Mouse (Mus musculus): ENCODE measurements at regions not wholly inside any gene's neighbourhood (a gene's known extent, or its start where the extent isn't known, plus 50 kb on each side); places are given as distances from the start of the nearest gene placed in this dataset.

DNA sequence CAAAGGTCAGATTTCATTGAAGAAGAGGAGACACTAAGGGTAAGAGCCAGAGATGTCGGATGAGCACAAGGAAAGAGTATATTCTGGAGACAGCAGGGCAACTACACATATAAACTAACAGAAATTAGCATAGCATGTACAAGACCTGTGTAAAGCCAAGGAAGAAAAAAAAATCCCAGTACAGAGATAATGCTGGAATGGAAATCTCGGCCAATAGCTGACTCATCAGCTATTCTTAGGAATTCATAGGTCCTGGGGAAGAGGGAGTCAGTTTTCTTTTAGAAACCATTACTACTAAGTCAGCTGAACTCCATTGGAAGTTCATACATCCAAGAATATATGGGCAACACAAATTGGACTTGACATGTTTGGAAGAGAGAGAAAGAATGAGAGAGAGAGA lies 202.9 kb upstream of the Zic4 start:
- no peaks in the 10 kb centered on the region for H3K27me3 ChIP-seq (ENCODE audit: insufficient read depth, low read length)
- no peaks in the 10 kb centered on the region for H3K4me1 ChIP-seq (replicated peaks; ENCODE audit: low read depth, low read length)
- no peak for TF ChIP-seq CTCF (conservative IDR thresholded peaks at IDR 0.05; ENCODE audit: low read length)
- TF ChIP-seq POU5F1 (IDR thresholded peaks at IDR 0.05; ENCODE audit: borderline replicate concordance, low read length), result no peak
- TF ChIP-seq NANOG (IDR thresholded peaks at IDR 0.05; ENCODE audit: borderline replicate concordance, low read length), result no peak
- H3K4me3 ChIP-seq (replicated peaks; ENCODE audit: low read length), result no peak overlapping the region
- no peaks in the 10 kb centered on the region for H3K9me3 ChIP-seq (ENCODE audit: low read length)
- H3K36me3 ChIP-seq (ENCODE audit: insufficient read depth, low read length), result no peaks in the 10 kb centered on the region

DNA sequence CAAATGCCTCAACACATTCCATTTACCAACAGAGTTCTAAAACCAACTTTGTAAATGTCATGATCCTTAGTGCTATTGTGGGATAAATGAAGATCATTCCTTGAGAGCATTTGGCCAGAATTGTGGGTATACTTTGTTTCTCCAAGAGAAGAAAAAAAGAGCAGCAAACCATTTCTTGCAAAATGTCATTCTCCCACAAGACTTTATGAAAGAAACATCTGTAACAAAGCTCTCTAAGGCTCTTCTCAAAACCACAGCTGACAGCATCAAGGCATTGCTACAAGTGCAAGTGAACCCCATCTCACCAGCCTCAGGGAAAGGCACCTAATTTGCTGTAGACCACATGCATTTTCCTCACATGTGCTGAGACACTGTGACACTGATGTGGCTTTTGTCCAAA lies 194.3 kb upstream of the Zic4 start:
- no peaks in the 10 kb centered on the region for H3K36me3 ChIP-seq (ENCODE audit: insufficient read depth, low read length)
- no peak overlapping the region for H3K4me3 ChIP-seq (replicated peaks; ENCODE audit: low read length)
- H3K9me3 ChIP-seq (ENCODE audit: low read length), result no peaks in the 10 kb centered on the region
- H3K27me3 ChIP-seq (ENCODE audit: insufficient read depth, low read length), result no peaks in the 10 kb centered on the region
- no peak for TF ChIP-seq CTCF (conservative IDR thresholded peaks at IDR 0.05; ENCODE audit: low read length)
- no peak for TF ChIP-seq POU5F1 (IDR thresholded peaks at IDR 0.05; ENCODE audit: borderline replicate concordance, low read length)
- no peak for TF ChIP-seq NANOG (IDR thresholded peaks at IDR 0.05; ENCODE audit: borderline replicate concordance, low read length)
- H3K4me1 ChIP-seq (replicated peaks; ENCODE audit: low read depth, low read length), result no peaks in the 10 kb centered on the region

- Histone ChIP-seq H3K36me3 (ENCODE audit: insufficient read depth, low read length) (no peaks in the 10 kb centered on the region), H3K9me3 (ENCODE audit: low read length) (no peaks in the 10 kb centered on the region), H3K4me1 (replicated peaks; ENCODE audit: low read depth, low read length) (no peaks in the 10 kb centered on the region), H3K4me3 (replicated peaks; ENCODE audit: low read length) (no peak overlapping the region), H3K27me3 (ENCODE audit: insufficient read depth, low read length) (no peaks in the 10 kb centered on the region)
- TF ChIP-seq NANOG (IDR thresholded peaks at IDR 0.05; ENCODE audit: borderline replicate concordance, low read length), result no peak
- no peak for TF ChIP-seq CTCF (conservative IDR thresholded peaks at IDR 0.05; ENCODE audit: low read length)
- no peak for TF ChIP-seq POU5F1 (IDR thresholded peaks at IDR 0.05; ENCODE audit: borderline replicate concordance, low read length)
Observed at GRCm38 (mm10) chr9:91193221-91193620, 169.0 kb upstream of the Zic4 start.

DNA sequence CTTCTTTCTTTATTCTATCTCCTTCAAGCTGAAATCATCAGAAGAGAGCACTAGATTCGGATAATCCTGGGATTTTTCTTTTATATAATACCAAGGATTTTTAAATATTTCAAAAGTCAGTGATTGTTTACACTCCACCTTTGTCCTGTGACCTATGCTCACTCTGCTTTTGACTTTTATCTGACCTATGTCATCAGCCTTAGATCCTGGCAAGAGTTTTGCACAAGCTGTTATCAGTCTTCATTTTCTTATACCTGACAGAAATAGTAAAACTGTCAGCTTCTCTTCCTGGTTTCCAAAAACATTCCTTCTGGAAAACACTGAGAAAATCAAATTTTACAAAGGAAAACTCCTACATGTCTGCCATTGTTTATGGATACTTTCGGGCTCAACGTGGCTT lies 168.3 kb upstream of the Zic4 start:
- Histone ChIP-seq H3K4me3 (replicated peaks; ENCODE audit: low read length) (no peak overlapping the region), H3K9me3 (ENCODE audit: low read length) (no peaks in the 10 kb centered on the region), H3K4me1 (replicated peaks; ENCODE audit: low read depth, low read length) (no peaks in the 10 kb centered on the region), H3K27me3 (ENCODE audit: insufficient read depth, low read length) (no peaks in the 10 kb centered on the region), H3K36me3 (ENCODE audit: insufficient read depth, low read length) (no peaks in the 10 kb centered on the region)
- no peak for TF ChIP-seq POU5F1 (IDR thresholded peaks at IDR 0.05; ENCODE audit: borderline replicate concordance, low read length)
- TF ChIP-seq NANOG (IDR thresholded peaks at IDR 0.05; ENCODE audit: borderline replicate concordance, low read length), result no peak
- no peak for TF ChIP-seq CTCF (conservative IDR thresholded peaks at IDR 0.05; ENCODE audit: low read length)

GRCm38 (mm10) chr9:91207281-91207680 lies 154.9 kb upstream of the Zic4 start:
- Histone ChIP-seq H3K36me3 (ENCODE audit: insufficient read depth, low read length) (no peaks in the 10 kb centered on the region), H3K4me1 (replicated peaks; ENCODE audit: low read depth, low read length) (no peaks in the 10 kb centered on the region), H3K4me3 (replicated peaks; ENCODE audit: low read length) (no peak overlapping the region), H3K27me3 (ENCODE audit: insufficient read depth, low read length) (no peaks in the 10 kb centered on the region), H3K9me3 (ENCODE audit: low read length) (no peaks in the 10 kb centered on the region)
- TF ChIP-seq POU5F1 (IDR thresholded peaks at IDR 0.05; ENCODE audit: borderline replicate concordance, low read length) (no peak), CTCF (conservative IDR thresholded peaks at IDR 0.05; ENCODE audit: low read length) (no peak), NANOG (IDR thresholded peaks at IDR 0.05; ENCODE audit: borderline replicate concordance, low read length) (no peak)

DNA sequence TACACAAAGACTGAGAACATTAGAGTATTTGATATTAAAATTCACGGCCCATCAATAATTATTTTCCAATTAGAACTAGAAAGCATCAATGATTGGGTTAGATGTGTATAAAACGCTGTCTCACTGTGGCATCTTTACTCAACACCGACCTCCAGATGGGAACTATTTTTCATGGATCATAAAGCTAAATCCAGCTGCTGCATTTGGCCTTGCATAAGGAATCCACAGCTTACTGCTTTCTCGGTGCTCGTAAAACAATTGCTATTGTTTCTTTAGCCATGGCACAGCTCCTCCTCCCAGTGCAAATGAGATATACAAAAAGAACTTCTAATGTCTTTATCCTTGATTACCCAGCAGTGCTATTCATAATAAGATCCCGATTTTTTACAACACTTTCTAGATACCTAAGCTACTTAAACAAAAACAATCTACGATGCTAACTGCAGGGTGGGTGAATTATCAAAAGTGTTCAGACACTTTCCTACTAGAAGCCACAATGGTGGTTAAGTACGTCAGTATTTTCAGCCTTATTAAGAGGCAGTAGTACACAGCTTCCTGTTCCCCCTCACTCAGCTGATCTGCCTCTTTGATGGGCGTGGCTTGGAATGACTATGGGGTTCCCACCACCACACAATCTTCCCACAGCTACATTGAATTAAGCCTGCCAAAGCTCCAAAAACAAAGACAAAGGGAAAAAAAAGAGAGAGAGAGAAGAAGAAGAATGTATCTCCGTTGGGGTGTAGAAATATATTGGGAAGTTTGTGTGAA lies 134.4 kb upstream of the Zic4 start:
- Histone ChIP-seq H3K27me3 (ENCODE audit: insufficient read depth, low read length) (no peaks in the 10 kb centered on the region), H3K9me3 (ENCODE audit: low read length) (no peaks in the 10 kb centered on the region), H3K4me1 (replicated peaks; ENCODE audit: low read depth, low read length) (no peaks in the 10 kb centered on the region), H3K36me3 (ENCODE audit: insufficient read depth, low read length) (no peaks in the 10 kb centered on the region), H3K4me3 (replicated peaks; ENCODE audit: low read length) (no peak overlapping the region)
- TF ChIP-seq NANOG (IDR thresholded peaks at IDR 0.05; ENCODE audit: borderline replicate concordance, low read length) (no peak), POU5F1 (IDR thresholded peaks at IDR 0.05; ENCODE audit: borderline replicate concordance, low read length) (no peak), CTCF (conservative IDR thresholded peaks at IDR 0.05; ENCODE audit: low read length) (no peak)

DNA sequence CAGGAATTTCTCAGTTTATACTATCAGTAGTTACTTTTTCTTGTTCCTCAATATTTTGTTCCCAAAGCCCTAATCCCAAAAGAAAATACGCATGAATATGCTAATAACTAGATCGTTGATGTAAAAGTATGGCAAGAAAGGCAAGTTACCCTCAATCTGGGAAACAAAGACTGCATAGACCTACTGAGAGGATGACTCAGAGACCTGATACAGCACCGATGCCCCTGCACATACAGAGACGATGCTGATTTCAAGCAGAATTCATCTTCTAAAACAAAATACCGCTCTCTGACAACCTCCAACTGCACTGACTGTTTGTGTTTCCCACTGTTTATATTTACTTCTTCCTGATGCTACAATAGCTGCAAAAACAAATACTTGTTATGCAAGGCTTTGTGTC lies 133.7 kb upstream of the Zic4 start:
- Histone ChIP-seq H3K9me3 (ENCODE audit: low read length) (no peaks in the 10 kb centered on the region), H3K4me3 (replicated peaks; ENCODE audit: low read length) (no peak overlapping the region), H3K4me1 (replicated peaks; ENCODE audit: low read depth, low read length) (no peaks in the 10 kb centered on the region), H3K27me3 (ENCODE audit: insufficient read depth, low read length) (no peaks in the 10 kb centered on the region), H3K36me3 (ENCODE audit: insufficient read depth, low read length) (no peaks in the 10 kb centered on the region)
- TF ChIP-seq POU5F1 (IDR thresholded peaks at IDR 0.05; ENCODE audit: borderline replicate concordance, low read length), result no peak
- no peak for TF ChIP-seq NANOG (IDR thresholded peaks at IDR 0.05; ENCODE audit: borderline replicate concordance, low read length)
- no peak for TF ChIP-seq CTCF (conservative IDR thresholded peaks at IDR 0.05; ENCODE audit: low read length)

- Histone ChIP-seq H3K27me3 (ENCODE audit: insufficient read depth, low read length) (no peaks in the 10 kb centered on the region), H3K4me1 (replicated peaks; ENCODE audit: low read depth, low read length) (peaks cover 15% of the 10 kb centered on the region), H3K9me3 (ENCODE audit: low read length) (no peaks in the 10 kb centered on the region), H3K36me3 (ENCODE audit: insufficient read depth, low read length) (no peaks in the 10 kb centered on the region), H3K4me3 (replicated peaks; ENCODE audit: low read length) (no peak overlapping the region)
- no peak for TF ChIP-seq POU5F1 (IDR thresholded peaks at IDR 0.05; ENCODE audit: borderline replicate concordance, low read length)
- no peak; the same call in 1 of the 2 replicates for TF ChIP-seq NANOG (IDR thresholded peaks at IDR 0.05; ENCODE audit: borderline replicate concordance, low read length)
- TF ChIP-seq CTCF (conservative IDR thresholded peaks at IDR 0.05; ENCODE audit: low read length), result no peak
Observed at GRCm38 (mm10) chr9:91253886-91254285, 108.3 kb upstream of the Zic4 start.

GRCm38 (mm10) chr9:91291340-91291739 lies 70.9 kb upstream of the Zic4 start:
- no peaks in the 10 kb centered on the region for H3K36me3 ChIP-seq (ENCODE audit: insufficient read depth, low read length)
- H3K9me3 ChIP-seq (ENCODE audit: low read length), result no peaks in the 10 kb centered on the region
- no peaks in the 10 kb centered on the region for H3K27me3 ChIP-seq (ENCODE audit: insufficient read depth, low read length)
- TF ChIP-seq NANOG (IDR thresholded peaks at IDR 0.05; ENCODE audit: borderline replicate concordance, low read length) (no peak), CTCF (conservative IDR thresholded peaks at IDR 0.05; ENCODE audit: low read length) (peak; percentile 20; the same call in 1 of the 2 replicates)
- no peak overlapping the region for H3K4me3 ChIP-seq (replicated peaks; ENCODE audit: low read length)
- no peaks in the 10 kb centered on the region for H3K4me1 ChIP-seq (replicated peaks; ENCODE audit: low read depth, low read length)

Measured in E14TG2a.4 (cell line).